Mouse (Mus musculus): ENCODE data around the gene Olfr1489.
"Not testable (repeated sequence)": the region's sequence is repeated elsewhere in the genome, so short reads cannot be mapped to it uniquely, and the experiment has no call there.

The Olfr1489 gene

DNA sequence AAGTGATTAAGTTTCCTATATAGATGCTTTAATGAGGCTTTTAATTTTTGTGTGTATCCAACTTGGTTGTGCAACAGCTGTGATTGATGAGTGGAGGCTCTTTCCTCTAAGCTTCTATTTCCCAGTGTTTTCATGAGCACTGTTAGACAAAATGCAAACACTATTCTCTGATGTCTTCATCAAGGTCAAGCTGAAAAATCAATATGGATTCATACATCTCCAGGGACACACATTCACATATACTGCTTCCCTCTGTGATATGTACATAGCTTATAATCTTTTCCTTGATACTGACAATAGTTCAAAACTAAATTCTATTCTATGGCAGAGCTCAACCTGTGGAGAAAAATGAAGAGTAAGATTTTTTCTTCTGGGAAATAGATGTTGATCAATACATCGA is at the start of gene Olfr1489:
Olfr1489 (plus strand) TSS at position 301 of the 400 bp plus-strand sequence.
- no peak for DNase-seq

DNA sequence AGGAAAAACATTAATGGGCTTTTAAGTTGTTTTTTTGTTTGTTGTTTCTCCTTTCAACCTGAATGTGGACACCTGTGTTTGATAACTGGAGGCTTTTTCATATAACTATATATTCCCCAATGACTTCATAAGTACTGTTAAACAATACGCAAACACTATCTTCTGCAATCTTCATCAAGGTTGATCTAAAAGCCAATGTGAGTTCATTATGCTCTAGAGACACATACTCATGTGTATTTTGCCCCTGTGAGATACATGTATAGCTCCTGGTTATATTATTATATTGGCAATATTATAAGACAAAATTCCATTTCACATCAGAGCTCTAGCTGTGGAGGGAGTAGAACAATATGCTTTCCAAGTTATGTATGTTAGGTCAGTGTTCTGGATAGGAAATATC is 48.2 kb upstream of the Olfr1489 start, which contains the start of gene Olfr1484:
Olfr1484 (plus strand) TSS at position 301 of the 400 bp plus-strand sequence.
- DNase-seq = no peak

- DNase-seq = not testable (repeated sequence)
These were observed 14.3 kb upstream of the Olfr1489 start, which contains the start of gene Olfr1487 for GRCm38 (mm10) chr19:13617075-13617474. Gene Olfr1487, plus strand, starts transcription at chr19:13617375.

- DNase-seq = no peak
These were observed 19.4 kb downstream of the Olfr1489 start, which contains the start of gene Olfr1490 for GRCm38 (mm10) chr19:13650791-13651190. Gene Olfr1490, plus strand, starts transcription at chr19:13651091.

Data from spleen, adult 18-20 months (tissue).